Mouse (Mus musculus) ovary, adult 18-20 months (tissue): Measurements from ENCODE around the gene Cacna1a.
"Not testable (repeated sequence)": the region's sequence is repeated elsewhere in the genome, so short reads cannot be mapped to it uniquely, and the experiment has no call there.

ENCODE experiments used
- DNase-seq: peaks from one replicate; pipeline ENCODE4 v3.0.0; 2022; ENCODE audit warnings: low spot score, mixed read lengths

The Cacna1a gene

GRCm38 (mm10) chr8:84474456-84474855, 86.2 kb downstream of the Cacna1a start:
- no peak for DNase-seq

- no peak for DNase-seq
These were observed 89.1 kb downstream of the Cacna1a start for GRCm38 (mm10) chr8:84477341-84477740.

- no peak for DNase-seq
These were observed 94.8 kb downstream of the Cacna1a start for GRCm38 (mm10) chr8:84483004-84483403.

GRCm38 (mm10) chr8:84485366-84485765, 97.1 kb downstream of the Cacna1a start:
- DNase-seq: no peak

- DNase-seq: no peak
These were observed 97.6 kb downstream of the Cacna1a start for GRCm38 (mm10) chr8:84485864-84486263.

- DNase-seq: no peak
These were observed 101.0 kb downstream of the Cacna1a start for GRCm38 (mm10) chr8:84489223-84489622.

GRCm38 (mm10) chr8:84494541-84495084, 106.4 kb downstream of the Cacna1a start:
- DNase-seq: no peak

- DNase-seq: no peak
These were observed 112.9 kb downstream of the Cacna1a start for GRCm38 (mm10) chr8:84501181-84501580.

- DNase-seq: no peak
These were observed 113.5 kb downstream of the Cacna1a start for GRCm38 (mm10) chr8:84501671-84502308.

- no peak for DNase-seq
These were observed 114.4 kb downstream of the Cacna1a start for GRCm38 (mm10) chr8:84502638-84503037.

GRCm38 (mm10) chr8:84507220-84507619, 119.0 kb downstream of the Cacna1a start:
- DNase-seq: no peak

GRCm38 (mm10) chr8:84509764-84510163, 121.5 kb downstream of the Cacna1a start:
- DNase-seq: not testable (repeated sequence)

- no peak for DNase-seq
These were observed 123.4 kb downstream of the Cacna1a start for GRCm38 (mm10) chr8:84511621-84512020.

- DNase-seq: no peak
These were observed 125.5 kb downstream of the Cacna1a start for GRCm38 (mm10) chr8:84513765-84514164.

GRCm38 (mm10) chr8:84518180-84518579, 129.9 kb downstream of the Cacna1a start:
- no peak for DNase-seq

- DNase-seq: no peak
These were observed 130.5 kb downstream of the Cacna1a start for GRCm38 (mm10) chr8:84518720-84519119.

- no peak for DNase-seq
These were observed 131.8 kb downstream of the Cacna1a start for GRCm38 (mm10) chr8:84519767-84520626.

GRCm38 (mm10) chr8:84520999-84521398, 132.8 kb downstream of the Cacna1a start:
- no peak for DNase-seq

- no peak for DNase-seq
These were observed 139.8 kb downstream of the Cacna1a start for GRCm38 (mm10) chr8:84528036-84528435.

- DNase-seq: no peak
These were observed 141.3 kb downstream of the Cacna1a start for GRCm38 (mm10) chr8:84529548-84529947.

- no peak for DNase-seq
These were observed 144.5 kb downstream of the Cacna1a start for GRCm38 (mm10) chr8:84532725-84533124.

- no peak for DNase-seq
These were observed 145.1 kb downstream of the Cacna1a start for GRCm38 (mm10) chr8:84533341-84533740.

- no peak for DNase-seq
These were observed 148.7 kb downstream of the Cacna1a start for GRCm38 (mm10) chr8:84536917-84537316.
